Mouse (Mus musculus) C2C12 (cell line): ENCODE results near the gene Ddx10. TPM values are rescaled to one million over a fixed set of nuclear protein-coding genes. Genes with fewer than 3 reads are reported as not detected.

ENCODE experiments used
- H3K27me3 ChIP-seq: one replicate; pipeline ENCODE4 v1.6.1; 2011; ENCODE audit not compliant: control insufficient read depth, insufficient read depth, insufficient read length
- H3K36me3 ChIP-seq: one replicate; pipeline ENCODE4 v1.6.1; 2011; ENCODE audit not compliant: control insufficient read depth, insufficient read depth
- H3K4me3 ChIP-seq: one replicate; pipeline ENCODE4 v1.5.1; 2011; ENCODE audit warnings: mild to moderate bottlenecking, control low read depth; ENCODE audit not compliant: poor library complexity, insufficient read depth, severe bottlenecking
- H3K79me2 ChIP-seq: one replicate; pipeline ENCODE4 v1.6.1; 2011; ENCODE audit not compliant: control insufficient read depth, insufficient read depth
- H3K79me3 ChIP-seq: one replicate; pipeline ENCODE4 v1.6.1; 2011; ENCODE audit warnings: low read depth, control low read depth
- H3ac ChIP-seq: one replicate; pipeline ENCODE3; 2011; ENCODE audit warnings: low read depth; ENCODE audit not compliant: control insufficient read depth, insufficient read length
- CEBPB ChIP-seq: IDR thresholded peaks from one replicate; pipeline ENCODE4 v1.6.1; 2011; ENCODE audit warnings: low read depth, mild to moderate bottlenecking, control low read depth, moderate library complexity
- CTCF ChIP-seq: IDR thresholded peaks from one replicate; pipeline ENCODE4 v1.5.1; 2011; ENCODE audit not compliant: control insufficient read depth, insufficient read depth, insufficient read length
- FOSL1 ChIP-seq: IDR thresholded peaks from one replicate; pipeline ENCODE4 v1.8.0; 2011; ENCODE audit warnings: mild to moderate bottlenecking, low read length; ENCODE audit not compliant: poor library complexity, insufficient read depth, severe bottlenecking
- MAX ChIP-seq: IDR thresholded peaks from one replicate; pipeline ENCODE4 v1.6.1; 2011; ENCODE audit warnings: mild to moderate bottlenecking, control low read depth
- MYOD1 ChIP-seq: IDR thresholded peaks from one replicate; pipeline ENCODE4 v1.6.1; 2011; ENCODE audit warnings: low read depth; ENCODE audit not compliant: control insufficient read depth, insufficient read length
- MYOG ChIP-seq: IDR thresholded peaks from one replicate; pipeline ENCODE4 v1.6.1; 2011; ENCODE audit not compliant: control insufficient read depth, insufficient read length; ENCODE audit errors: extremely low read depth
- USF1 ChIP-seq: IDR thresholded peaks from one replicate; pipeline ENCODE4 v1.6.1; 2011; ENCODE audit warnings: low read depth, mild to moderate bottlenecking, control low read depth, moderate library complexity
- polyA plus RNA-seq: library from polyadenylated mRNA; unstranded; fragments of >200 nt; fragmentation: generic; extraction: Trizol; gene quantifications from one replicate; pipeline ENCODE4 v1.2.1, GENCODE M21; 2012; ENCODE audit warnings: missing spikeins

Ddx10 gene
- polyA plus RNA-seq, 1 experiment, result 6.5 TPM

DNA sequence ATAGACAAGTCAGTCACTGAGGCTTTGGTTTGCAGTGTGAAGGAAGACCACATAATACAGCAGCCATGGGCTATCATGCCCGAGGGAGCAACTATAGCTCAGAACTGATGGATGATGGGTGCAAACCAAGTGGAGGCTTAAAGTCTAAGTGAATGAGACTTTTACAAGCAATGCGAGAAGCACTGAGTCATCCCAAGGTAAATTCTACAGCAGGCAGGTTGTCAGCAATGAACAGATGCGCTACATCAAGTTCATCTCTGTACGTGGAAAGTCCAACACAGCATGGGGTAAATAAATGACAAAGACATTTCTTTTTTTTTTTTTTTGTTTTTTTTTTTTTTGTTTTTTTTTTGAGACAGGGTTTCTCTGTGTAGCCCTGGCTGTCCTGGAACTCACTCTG is 24.9 kb upstream of the Ddx10 start:
- Histone ChIP-seq H3K27me3 (no peaks in the 10 kb centered on the region), H3K79me2 (no peaks in the 10 kb centered on the region), H3K4me3 (no peak overlapping the region), H3K79me3 (no peaks in the 10 kb centered on the region), H3K36me3 (no peaks in the 10 kb centered on the region), H3ac (no peak overlapping the region)
- TF ChIP-seq CTCF (no peak), MAX (no peak), MYOD1 (no peak), CEBPB (no peak), MYOG (no peak)

DNA sequence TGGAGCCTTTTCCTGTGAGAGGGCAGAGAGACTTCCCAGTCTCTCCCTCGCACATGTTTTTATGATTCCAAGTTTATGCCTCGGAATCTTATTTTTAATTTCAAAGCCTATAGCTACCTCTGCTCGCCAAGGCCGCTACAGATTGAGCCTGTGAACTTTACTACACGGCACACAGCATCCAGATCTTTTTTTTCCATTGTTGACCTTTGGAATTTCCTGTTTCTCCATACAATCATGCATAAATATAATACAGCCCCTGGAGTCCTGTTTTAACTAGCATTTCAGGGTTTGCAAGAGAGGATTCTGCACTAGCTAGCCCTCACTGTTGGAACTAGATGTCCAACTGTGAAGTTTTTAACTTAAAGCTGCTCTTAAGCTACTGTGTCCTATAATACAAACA is 24.4 kb upstream of the Ddx10 start:
- Histone ChIP-seq H3K4me3 (no peak overlapping the region), H3K27me3 (no peaks in the 10 kb centered on the region), H3ac (no peak overlapping the region), H3K79me3 (no peaks in the 10 kb centered on the region), H3K36me3 (no peaks in the 10 kb centered on the region), H3K79me2 (no peaks in the 10 kb centered on the region)
- no peak for TF ChIP-seq CTCF
- no peak for TF ChIP-seq MYOD1
- TF ChIP-seq MYOG, result no peak
- TF ChIP-seq MAX, result no peak
- TF ChIP-seq FOSL1, result no peak
- TF ChIP-seq CEBPB, result no peak
- TF ChIP-seq USF1, result no peak

DNA sequence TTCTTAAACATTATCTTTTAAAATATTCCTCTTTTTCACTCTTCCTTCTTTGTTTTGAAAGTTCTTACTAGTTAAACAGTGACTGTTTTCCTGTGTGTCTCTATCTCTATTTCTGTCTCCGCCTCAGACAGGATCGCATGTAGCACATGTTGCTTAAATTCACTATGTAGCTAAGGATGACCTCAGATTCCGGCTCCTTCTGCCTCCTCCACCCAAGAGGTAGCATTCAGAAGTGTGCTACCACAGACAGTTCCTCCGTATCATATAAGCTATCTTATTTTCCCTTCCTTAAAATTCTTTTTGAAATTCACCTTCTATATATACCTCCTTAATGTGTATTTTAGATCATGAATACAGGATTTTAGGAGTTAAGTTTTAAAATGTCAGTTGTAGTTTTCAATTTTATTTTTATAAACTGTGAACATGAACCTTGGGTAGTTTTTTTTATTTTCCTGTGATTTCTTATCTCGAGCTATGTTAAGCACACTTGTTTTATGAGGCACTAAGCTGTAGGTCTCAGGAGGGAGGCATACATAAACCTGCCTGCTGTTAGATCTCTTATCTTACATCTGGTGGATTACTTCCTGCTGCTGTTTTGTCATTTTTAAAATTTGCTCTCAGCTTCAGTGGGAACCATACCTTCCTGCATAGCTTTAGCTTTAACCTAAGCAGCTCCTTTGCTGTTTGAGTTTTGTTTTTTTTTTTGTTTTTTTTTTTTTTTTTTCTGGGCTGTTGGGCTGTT is 23.6 kb upstream of the Ddx10 start:
- Histone ChIP-seq H3ac (no peak overlapping the region), H3K36me3 (no peaks in the 10 kb centered on the region), H3K4me3 (no peak overlapping the region), H3K79me2 (no peaks in the 10 kb centered on the region), H3K79me3 (no peaks in the 10 kb centered on the region), H3K27me3 (no peaks in the 10 kb centered on the region)
- TF ChIP-seq USF1, result no peak
- TF ChIP-seq MAX, result no peak
- TF ChIP-seq MYOG, result no peak
- TF ChIP-seq FOSL1, result no peak
- no peak for TF ChIP-seq MYOD1
- TF ChIP-seq CEBPB, result no peak
- TF ChIP-seq CTCF, result no peak

DNA sequence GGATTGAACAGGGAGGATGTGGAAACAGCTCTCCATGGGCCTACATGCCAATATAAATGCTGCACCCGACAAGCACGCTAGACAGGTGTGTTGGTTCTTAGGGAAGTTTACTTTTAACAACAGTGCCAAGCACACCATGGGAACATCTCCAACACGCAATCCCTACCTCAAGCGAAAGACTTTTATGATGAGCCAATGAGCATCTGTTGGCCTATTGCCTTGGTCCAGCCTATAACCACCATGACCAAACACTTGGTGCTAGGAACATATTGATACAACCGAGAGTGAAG is 21.6 kb upstream of the Ddx10 start:
- Histone ChIP-seq H3K79me3 (no peaks in the 10 kb centered on the region), H3ac (no peak overlapping the region), H3K27me3 (no peaks in the 10 kb centered on the region), H3K4me3 (no peak overlapping the region), H3K79me2 (no peaks in the 10 kb centered on the region), H3K36me3 (no peaks in the 10 kb centered on the region)
- TF ChIP-seq USF1 (no peak), FOSL1 (no peak), MAX (no peak), CTCF (no peak), MYOD1 (no peak), MYOG (no peak), CEBPB (no peak)

DNA sequence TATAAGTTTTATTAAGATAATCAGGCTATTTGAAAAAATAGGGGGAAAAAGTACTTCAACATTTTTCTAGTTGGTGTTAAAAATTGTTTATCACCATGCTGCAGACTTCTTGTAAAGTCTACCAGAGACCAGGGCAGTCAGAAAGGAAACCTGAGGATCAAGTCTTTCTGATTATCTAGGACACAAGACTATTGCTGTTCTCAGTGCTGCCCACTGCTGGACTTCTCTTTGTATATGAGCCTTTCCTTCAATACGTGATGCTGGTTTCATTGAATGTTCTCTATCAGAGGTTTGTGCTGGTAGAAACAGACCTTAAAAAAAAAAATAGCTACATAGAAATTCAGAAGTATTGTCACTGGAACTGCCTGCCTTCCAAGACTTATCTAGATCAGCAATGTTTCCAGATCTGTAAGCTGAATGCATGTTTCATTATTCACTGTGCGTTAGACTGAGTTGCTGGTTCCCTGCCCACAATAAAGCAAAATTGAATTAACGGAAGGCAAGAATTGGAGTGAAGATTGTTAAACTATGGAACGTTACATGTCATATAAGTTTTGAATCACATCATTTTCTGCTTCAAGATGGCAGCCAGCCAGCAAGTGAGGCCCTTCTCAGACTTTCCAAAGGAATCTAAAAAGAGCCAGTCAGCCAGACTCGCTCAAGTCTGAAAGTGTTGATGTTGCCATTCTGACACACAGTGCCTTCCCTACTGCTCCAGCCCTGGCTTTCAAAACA is 21.0 kb upstream of the Ddx10 start:
- no peaks in the 10 kb centered on the region for H3K79me2 ChIP-seq
- H3K4me3 ChIP-seq, result no peak overlapping the region
- H3K27me3 ChIP-seq, result no peaks in the 10 kb centered on the region
- no peak overlapping the region for H3ac ChIP-seq
- H3K36me3 ChIP-seq, result no peaks in the 10 kb centered on the region
- no peak for TF ChIP-seq CTCF
- no peak for TF ChIP-seq FOSL1
- TF ChIP-seq CEBPB, result no peak
- TF ChIP-seq MYOG, result no peak
- no peak for TF ChIP-seq MYOD1
- TF ChIP-seq MAX, result no peak
- no peak for TF ChIP-seq USF1
- H3K79me3 ChIP-seq, result no peaks in the 10 kb centered on the region

DNA sequence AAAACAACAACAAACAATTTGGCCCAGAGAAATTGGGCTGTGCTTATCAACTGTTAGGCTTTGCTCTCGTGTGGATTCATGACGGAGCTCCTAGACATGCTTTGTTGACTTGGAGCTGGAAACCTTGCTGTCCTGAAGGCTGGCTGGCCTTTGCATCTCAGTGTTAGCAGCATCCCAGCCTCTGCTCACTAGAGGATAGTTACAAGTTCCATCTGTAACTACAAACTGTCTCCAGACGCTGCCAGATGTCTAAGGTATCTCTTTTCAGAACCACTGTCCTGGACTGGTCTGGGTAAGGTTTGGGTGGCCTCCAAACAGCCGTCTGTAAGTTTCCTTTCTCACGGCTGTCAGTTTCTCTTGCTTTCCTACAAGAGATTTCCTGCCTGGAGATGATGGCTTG is 20.2 kb upstream of the Ddx10 start:
- H3K36me3 ChIP-seq, result no peaks in the 10 kb centered on the region

More for the DNA sequence above, 20.2 kb upstream of the Ddx10 start:
- Histone ChIP-seq H3K79me2 (no peaks in the 10 kb centered on the region), H3K79me3 (no peaks in the 10 kb centered on the region), H3K4me3 (no peak overlapping the region), H3ac (no peak overlapping the region), H3K27me3 (no peaks in the 10 kb centered on the region)
- no peak for TF ChIP-seq USF1
- TF ChIP-seq MAX, result no peak
- no peak for TF ChIP-seq FOSL1
- TF ChIP-seq MYOD1, result no peak
- no peak for TF ChIP-seq CTCF
- no peak for TF ChIP-seq MYOG
- no peak for TF ChIP-seq CEBPB
